Mouse (Mus musculus): ENCODE data around the gene Apobec4. TPM values are rescaled to one million over a fixed set of nuclear protein-coding genes. Genes with fewer than 3 reads are reported as not detected.
A peak's percentile ranks its signal among the peaks of the same experiment; 100 is the strongest.

Gene Apobec4
- total and polyA plus RNA-seq, 2 experiments from 2014 or later: not detected

DNA sequence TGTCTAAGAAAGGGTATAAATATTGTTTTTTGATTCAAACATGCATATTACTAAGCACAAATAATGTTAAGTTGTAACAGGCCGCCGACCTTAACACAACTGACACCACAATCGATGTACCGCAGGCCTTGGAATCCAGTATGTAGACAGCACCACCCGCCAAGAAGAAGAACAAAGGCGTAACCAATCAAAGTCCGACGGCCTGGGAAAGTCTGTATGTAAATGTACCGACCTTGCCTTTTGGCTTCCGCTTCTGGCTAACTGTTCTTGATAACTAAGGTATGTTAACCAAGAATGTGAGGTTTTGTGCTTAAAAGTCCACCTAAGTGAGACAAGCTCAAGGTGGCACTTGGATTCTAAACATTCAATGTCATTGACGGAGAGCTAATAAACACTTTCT lies 11.0 kb upstream of the Apobec4 start:
- no peak overlapping the region for H3K4me3 ChIP-seq (ENCODE audit: low read depth, low read length)
- no peaks in the 10 kb centered on the region for H3K27me3 ChIP-seq (ENCODE audit: control insufficient read depth, insufficient read depth, low read length)
- ATAC-seq (ENCODE audit: insufficient read depth, low read depth): no peak
- H3K9me3 ChIP-seq (replicated peaks; ENCODE audit: control insufficient read depth, low read length): no peaks in the 10 kb centered on the region
- no peak overlapping the region for H3K4me2 ChIP-seq (ENCODE audit: low read depth, low read length)
- peak overlapping the region; percentile 60; the same call in 1 of the 2 replicates for H3K27ac ChIP-seq (ENCODE audit: low read depth)
- no peak for TF ChIP-seq CTCF (IDR thresholded peaks at IDR 0.05; ENCODE audit: low read depth)
- no peak for TF ChIP-seq EP300 (IDR thresholded peaks at IDR 0.05; ENCODE audit: low read depth)
- H3K4me1 ChIP-seq (ENCODE audit: control insufficient read depth, insufficient read depth): peaks cover 4% of the 10 kb centered on the region; the same call in 1 of the 2 replicates
- H3K9ac ChIP-seq (replicated peaks; ENCODE audit: low read depth, low read length): no peak overlapping the region
- no peak for DNase-seq (ENCODE audit: low spot score)
- H3K36me3 ChIP-seq (replicated peaks; ENCODE audit: control insufficient read depth, insufficient read depth, low read length): no peaks in the 10 kb centered on the region
- WGBS: 85% methylated on average over 11 of the region's 11 CpGs

DNA sequence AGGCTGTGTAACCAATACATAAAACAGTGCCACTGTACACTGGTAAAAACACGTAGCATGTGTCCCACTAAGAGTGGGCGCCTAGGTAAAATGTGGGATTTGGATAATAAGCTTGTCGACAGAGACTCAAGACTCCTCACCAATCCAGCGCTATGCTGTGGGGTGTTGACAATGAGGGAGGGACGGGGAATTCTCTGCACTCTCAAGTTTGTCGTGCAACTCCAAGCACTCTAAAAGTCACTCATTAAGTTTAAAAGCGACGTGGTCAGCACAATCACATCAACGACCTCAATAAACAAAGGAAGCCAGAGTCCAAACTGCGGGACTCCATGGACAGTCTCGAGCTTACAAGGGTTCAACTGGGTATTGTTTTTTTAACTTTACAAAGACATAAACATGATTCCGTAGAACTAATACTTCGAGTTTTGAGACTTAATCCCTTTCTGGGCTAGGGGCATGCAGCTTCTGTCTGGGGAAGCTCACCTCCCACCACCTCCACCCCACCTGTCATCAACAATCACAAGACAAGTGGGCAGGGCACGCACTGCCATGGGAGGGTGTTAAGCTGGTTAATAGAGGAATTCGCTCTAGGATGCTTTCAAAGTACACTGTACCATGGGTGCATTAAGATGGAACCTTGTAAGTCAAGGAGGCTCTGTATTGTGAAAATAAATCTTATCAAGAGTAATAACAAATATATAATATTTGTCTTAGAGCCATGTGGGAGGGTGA lies 7.1 kb upstream of the Apobec4 start:
- 38% methylated on average over 15 of the region's 15 CpGs for WGBS
- H3K4me2 ChIP-seq (ENCODE audit: low read depth, low read length): no peak overlapping the region

DNA sequence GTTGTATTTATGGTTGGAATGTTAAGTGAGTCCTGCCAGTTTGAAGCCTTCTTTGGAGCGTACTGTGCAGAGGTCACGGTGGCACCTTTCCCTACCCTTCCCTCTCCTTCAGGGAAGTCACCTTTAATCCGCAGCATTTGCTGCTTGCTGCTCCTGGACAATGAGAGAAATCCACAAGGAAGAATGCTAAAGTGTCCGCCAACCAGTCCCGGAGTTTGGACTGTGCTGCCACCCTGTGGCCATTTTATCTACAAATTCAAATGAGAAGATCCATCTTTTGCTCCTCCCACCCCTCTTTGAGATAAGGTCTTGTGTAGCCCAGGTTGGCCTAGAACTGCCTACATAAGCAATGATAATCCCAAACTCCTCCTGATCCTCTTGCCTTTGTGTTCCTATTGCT lies 3.9 kb upstream of the Apobec4 start:
- Histone ChIP-seq H3K4me2 (ENCODE audit: low read depth, low read length) (no peak overlapping the region), H3K9me3 (replicated peaks; ENCODE audit: control insufficient read depth, low read length) (no peaks in the 10 kb centered on the region), H3K27ac (ENCODE audit: low read depth) (no peak overlapping the region), H3K9ac (replicated peaks; ENCODE audit: low read depth, low read length) (no peak overlapping the region), H3K4me1 (ENCODE audit: control insufficient read depth, insufficient read depth) (peaks cover 4% of the 10 kb centered on the region; the same call in 1 of the 2 replicates), H3K4me3 (ENCODE audit: low read depth, low read length) (no peak overlapping the region), H3K36me3 (replicated peaks; ENCODE audit: control insufficient read depth, insufficient read depth, low read length) (no peaks in the 10 kb centered on the region), H3K27me3 (ENCODE audit: control insufficient read depth, insufficient read depth, low read length) (no peaks in the 10 kb centered on the region)
- peak; percentile 48 for ATAC-seq (ENCODE audit: insufficient read depth, low read depth)
- TF ChIP-seq CTCF (IDR thresholded peaks at IDR 0.05; ENCODE audit: low read depth): peak; percentile 73
- TF ChIP-seq EP300 (IDR thresholded peaks at IDR 0.05; ENCODE audit: low read depth): no peak
- peak; percentile 88 for DNase-seq (ENCODE audit: low spot score)
- 6% methylated on average over 5 of the region's 5 CpGs for WGBS

More for the DNA sequence above, 7.1 kb upstream of the Apobec4 start:
- H3K4me1 ChIP-seq (ENCODE audit: control insufficient read depth, insufficient read depth): peaks cover 4% of the 10 kb centered on the region; the same call in 1 of the 2 replicates
- H3K9me3 ChIP-seq (replicated peaks; ENCODE audit: control insufficient read depth, low read length): no peaks in the 10 kb centered on the region
- H3K27me3 ChIP-seq (ENCODE audit: control insufficient read depth, insufficient read depth, low read length): no peaks in the 10 kb centered on the region
- no peak for DNase-seq (ENCODE audit: low spot score)
- H3K36me3 ChIP-seq (replicated peaks; ENCODE audit: control insufficient read depth, insufficient read depth, low read length): no peaks in the 10 kb centered on the region
- H3K27ac ChIP-seq (ENCODE audit: low read depth): 0 out of 2 replicates have a peak overlapping the region, but pooled peaks have one; percentile 22
- H3K9ac ChIP-seq (replicated peaks; ENCODE audit: low read depth, low read length): no peak overlapping the region
- no peak for TF ChIP-seq EP300 (IDR thresholded peaks at IDR 0.05; ENCODE audit: low read depth)
- no peak for TF ChIP-seq CTCF (IDR thresholded peaks at IDR 0.05; ENCODE audit: low read depth)
- H3K4me3 ChIP-seq (ENCODE audit: low read depth, low read length): no peak overlapping the region
- ATAC-seq (ENCODE audit: insufficient read depth, low read depth): no peak

DNA sequence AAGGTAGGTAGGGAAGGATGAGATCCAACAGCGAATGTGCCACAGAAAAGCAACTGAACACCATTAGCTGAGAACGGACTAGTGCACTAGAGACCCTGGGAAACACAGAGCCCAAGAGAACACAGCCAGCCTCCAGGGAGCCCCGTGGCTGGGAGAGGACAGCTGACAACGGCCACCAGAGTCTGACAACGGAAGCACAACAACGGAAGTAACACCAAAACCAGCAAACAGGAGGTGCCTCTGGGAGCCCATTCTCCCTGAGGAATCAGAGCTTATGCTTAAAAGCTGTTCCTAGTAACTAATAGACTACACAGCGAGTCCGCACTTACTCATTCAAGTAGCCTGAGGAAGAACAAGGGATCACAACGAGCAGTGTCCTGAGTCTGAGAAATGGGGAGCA lies 1.1 kb upstream of the Apobec4 start:
- H3K4me2 ChIP-seq (ENCODE audit: low read depth, low read length): no peak overlapping the region
- H3K4me3 ChIP-seq (ENCODE audit: low read depth, low read length): no peak overlapping the region
- no peaks in the 10 kb centered on the region for H3K27me3 ChIP-seq (ENCODE audit: control insufficient read depth, insufficient read depth, low read length)
- no peaks in the 10 kb centered on the region for H3K4me1 ChIP-seq (ENCODE audit: control insufficient read depth, insufficient read depth)
- no peaks in the 10 kb centered on the region for H3K9me3 ChIP-seq (replicated peaks; ENCODE audit: control insufficient read depth, low read length)
- H3K9ac ChIP-seq (replicated peaks; ENCODE audit: low read depth, low read length): no peak overlapping the region
- DNase-seq (ENCODE audit: low spot score) (no peak), ATAC-seq (ENCODE audit: insufficient read depth, low read depth) (no peak)
- no peaks in the 10 kb centered on the region for H3K36me3 ChIP-seq (replicated peaks; ENCODE audit: control insufficient read depth, insufficient read depth, low read length)
- WGBS: 56% methylated on average over 9 of the region's 9 CpGs
- TF ChIP-seq CTCF (IDR thresholded peaks at IDR 0.05; ENCODE audit: low read depth) (no peak), EP300 (IDR thresholded peaks at IDR 0.05; ENCODE audit: low read depth) (no peak)
- no peak overlapping the region for H3K27ac ChIP-seq (ENCODE audit: low read depth)

DNA sequence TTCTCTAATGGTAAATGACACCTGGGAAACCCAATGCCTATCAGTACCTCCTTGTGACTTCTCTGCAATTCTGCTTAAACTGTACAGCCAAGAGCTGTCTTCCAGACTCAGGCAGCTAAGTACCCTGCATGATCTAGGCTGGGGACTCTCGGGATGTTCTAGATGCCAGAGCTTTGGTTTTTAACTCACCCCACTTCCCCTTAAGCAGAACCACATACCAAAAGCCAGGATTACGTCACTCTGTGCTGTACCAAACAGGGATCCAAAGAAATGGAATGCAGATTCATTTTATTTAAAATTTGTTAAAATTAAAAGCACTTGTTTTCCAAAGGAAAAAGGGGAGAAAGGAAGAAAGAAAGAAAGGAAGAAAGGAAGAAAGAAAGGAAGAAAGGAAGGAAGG lies 11.4 kb downstream of the Apobec4 start:
- H3K4me3 ChIP-seq (ENCODE audit: low read depth, low read length): no peak overlapping the region
- DNase-seq (ENCODE audit: low spot score): no peak
- no peaks in the 10 kb centered on the region for H3K9me3 ChIP-seq (replicated peaks; ENCODE audit: control insufficient read depth, low read length)
- TF ChIP-seq EP300 (IDR thresholded peaks at IDR 0.05; ENCODE audit: low read depth) (no peak), CTCF (IDR thresholded peaks at IDR 0.05; ENCODE audit: low read depth) (no peak)
- 70% methylated on average over 2 of the region's 2 CpGs for WGBS
- H3K4me1 ChIP-seq (ENCODE audit: control insufficient read depth, insufficient read depth): no peaks in the 10 kb centered on the region
- no peak for ATAC-seq (ENCODE audit: insufficient read depth, low read depth)
- H3K9ac ChIP-seq (replicated peaks; ENCODE audit: low read depth, low read length): no peak overlapping the region
- no peak overlapping the region for H3K4me2 ChIP-seq (ENCODE audit: low read depth, low read length)
- no peaks in the 10 kb centered on the region for H3K36me3 ChIP-seq (replicated peaks; ENCODE audit: control insufficient read depth, insufficient read depth, low read length)
- no peaks in the 10 kb centered on the region for H3K27me3 ChIP-seq (ENCODE audit: control insufficient read depth, insufficient read depth, low read length)
- H3K27ac ChIP-seq (ENCODE audit: low read depth): no peak overlapping the region
